In the genomic region with DNA sequence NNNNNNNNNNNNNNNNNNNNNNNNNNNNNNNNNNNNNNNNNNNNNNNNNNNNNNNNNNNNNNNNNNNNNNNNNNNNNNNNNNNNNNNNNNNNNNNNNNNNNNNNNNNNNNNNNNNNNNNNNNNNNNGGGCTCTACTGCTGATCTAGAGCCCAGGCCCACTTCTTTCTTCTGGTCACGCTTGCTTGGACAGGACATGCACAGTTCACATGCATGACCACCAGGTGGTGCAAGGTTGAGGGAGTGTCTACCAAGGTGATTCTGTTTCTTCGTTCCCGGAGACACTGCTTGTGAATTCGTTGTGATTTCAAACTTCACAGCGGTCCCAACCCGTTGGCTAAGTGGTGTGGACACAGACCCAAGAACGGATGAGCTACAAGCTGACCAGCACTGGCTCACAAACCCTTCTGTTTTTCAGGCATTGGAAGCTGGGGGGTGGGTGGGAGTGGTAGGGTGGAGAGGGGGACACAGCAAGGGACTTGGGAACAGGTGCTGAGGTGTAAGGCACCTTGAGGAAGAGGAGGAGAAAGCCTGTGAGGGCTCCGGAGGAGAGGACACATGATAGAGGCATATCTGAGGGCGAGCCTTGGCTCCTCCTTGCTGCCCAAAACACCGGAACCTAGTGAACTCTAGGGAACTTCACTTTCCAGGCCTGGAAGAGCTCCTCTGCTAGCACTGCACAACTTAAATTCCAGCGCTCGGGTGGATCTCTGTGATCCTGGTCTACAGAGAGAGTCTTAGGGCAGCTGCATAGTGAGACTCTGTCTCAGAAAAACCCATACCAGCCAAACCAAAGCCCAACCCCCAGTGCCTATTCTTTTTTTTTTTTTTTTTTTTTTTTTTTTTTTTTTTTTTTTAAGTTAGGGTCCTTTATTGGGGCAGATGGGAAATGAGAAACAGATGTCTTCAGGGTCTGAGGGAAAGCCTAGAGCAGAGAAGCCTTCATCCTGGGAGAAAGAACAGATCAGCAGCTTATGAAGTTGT, we compare ENCODE assay signal across 7 mouse cellular contexts. TPM values are rescaled to one million over a fixed set of nuclear protein-coding genes. Genes with fewer than 3 reads are reported as not detected.
DNase-seq lines count a peak whose midpoint lies in the region; ATAC-seq and TF ChIP-seq lines count a peak whose summit lies in the region.

No protein-coding gene starts in this region.

- peak; percentile 89 for TF ChIP-seq CTCF in gastrocnemius, adult 2 months (IDR thresholded peaks at IDR 0.05)
- TF ChIP-seq CTCF in hindbrain, postnatal 0 days (IDR thresholded peaks at IDR 0.05; ENCODE audit: low read depth) = peak; percentile 96
- TF ChIP-seq CTCF in small intestine, adult 2 months (IDR thresholded peaks at IDR 0.05; ENCODE audit: extremely low read depth, insufficient read length, insufficient replicate concordance, low read depth, low read length) = peak; percentile 83; the same call in 1 of the 2 replicates

- intact Hi-C loops in gastrocnemius, adult 2 months (cut with DNase I) = loop anchor here (5.0 kb wide), 1 partner anchor 43 kb away; no protein-coding TSS in a partner anchor
- intact Hi-C loops in left cerebral cortex, postnatal 36 days (cut with DNase I) = loop anchor here (1.0 kb wide), 1 partner anchor 132 kb away; no protein-coding TSS in a partner anchor

- H3K4me3 ChIP-seq in gastrocnemius, adult 2 months = peak overlapping the region; percentile 59
- H3K4me3 ChIP-seq in hindbrain, postnatal 0 days (ENCODE audit: low read length) = no peak overlapping the region
- H3K4me3 ChIP-seq in midbrain, embryonic 10.5 days = peak overlapping the region; percentile 34
- H3K4me3 ChIP-seq in small intestine, adult 2 months (ENCODE audit: low read depth, low read length) = peak overlapping the region; percentile 31; the same call in 1 of the 2 replicates

- H3K4me1 ChIP-seq in hindbrain, postnatal 0 days (ENCODE audit: insufficient read depth, low read length) = no peaks in the 10 kb centered on the region
- H3K4me1 ChIP-seq in midbrain, embryonic 10.5 days = peaks cover 23% of the 10 kb centered on the region
- peaks cover 9% of the 10 kb centered on the region for H3K4me1 ChIP-seq in small intestine, adult 2 months (ENCODE audit: control insufficient read depth, insufficient read depth, insufficient read length, low read length)

- TF ChIP-seq POLR2A in small intestine, adult 2 months (IDR thresholded peaks at IDR 0.05; ENCODE audit: low read depth, low read length) = 0 out of 2 replicates have a peak, but pooled peaks have one; percentile 7

- H3K27me3 ChIP-seq in hindbrain, postnatal 0 days (ENCODE audit: insufficient read depth, low read length) = no peaks in the 10 kb centered on the region
- no peaks in the 10 kb centered on the region for H3K27me3 ChIP-seq in midbrain, embryonic 10.5 days (ENCODE audit: low read depth, poor library complexity, severe bottlenecking)
- H3K27me3 ChIP-seq in small intestine, adult 2 months (ENCODE audit: control insufficient read depth, insufficient read depth, low read length) = no peaks in the 10 kb centered on the region

- peak; percentile 61 for ATAC-seq in hindbrain, postnatal 0 days

- H3K4me2 ChIP-seq in hindbrain, postnatal 0 days (ENCODE audit: low read depth, low read length) = peak overlapping the region; percentile 29

- peak overlapping the region; percentile 70 for H3K27ac ChIP-seq in gastrocnemius, adult 2 months
- no peak overlapping the region for H3K27ac ChIP-seq in hindbrain, postnatal 0 days
- H3K27ac ChIP-seq in midbrain, embryonic 10.5 days (replicated peaks) = peak overlapping the region; percentile 73
- no peak overlapping the region for H3K27ac ChIP-seq in small intestine, adult 2 months (ENCODE audit: insufficient read depth, low read depth, low read length)

- H3K36me3 ChIP-seq in hindbrain, postnatal 0 days (ENCODE audit: insufficient read depth, low read length) = no peaks in the 10 kb centered on the region
- no peaks in the 10 kb centered on the region for H3K36me3 ChIP-seq in midbrain, embryonic 10.5 days
- no peaks in the 10 kb centered on the region for H3K36me3 ChIP-seq in small intestine, adult 2 months (ENCODE audit: control insufficient read depth, insufficient read depth, low read length)

- no peaks in the 10 kb centered on the region for H3K9me3 ChIP-seq in hindbrain, postnatal 0 days (ENCODE audit: low read length)
- no peaks in the 10 kb centered on the region for H3K9me3 ChIP-seq in midbrain, embryonic 10.5 days (replicated peaks)

- no peak overlapping the region for H3K9ac ChIP-seq in hindbrain, postnatal 0 days (replicated peaks; ENCODE audit: low read length)

- 26% methylated on average over 12 of the region's 12 CpGs for WGBS in hindbrain, postnatal 0 days
- 21% methylated on average over 12 of the region's 12 CpGs for WGBS in midbrain, embryonic 10.5 days
- 20% methylated on average over 12 of the region's 12 CpGs for WGBS in small intestine, adult 2 months

- DNase-seq in ZHBTc4 (ENCODE audit: low read depth, low spot score) = peak; percentile 89
- peak; percentile 63 to 82 for DNase-seq in cerebellum, postnatal 25 days
- DNase-seq in gastrocnemius, adult 2 months = peak; percentile 80
- peak; percentile 85 for DNase-seq in hindbrain, postnatal 0 days (ENCODE audit: low spot score)
- peak; percentile 49 to 60 for DNase-seq in left cerebral cortex, postnatal 36 days (ENCODE audit: low spot score in 2 of 2)
- DNase-seq in midbrain, embryonic 10.5 days (ENCODE audit: low spot score) = peak; percentile 78

RNA-seq across cellular contexts. Expression of gene Smu1, which starts 16.8 kb away (rescaled TPM):
- total RNA-seq in gastrocnemius, adult 2 months (2021) = 10 to 100 TPM; 33.1 to 34.2 TPM
- 56.2 and 75.1 TPM in 2 replicates for total RNA-seq in hindbrain, postnatal 0 days (2014; rRNA removed)
- polyA plus RNA-seq in hindbrain, postnatal 0 days (2015; fragmentation: Nextera tagmentation; extraction: Ambion mirVana) = 104 and 111 TPM in 2 replicates
- total RNA-seq in left cerebral cortex, postnatal 36 days (2021) = 10 to 100 TPM; 48.2 TPM
- 197 and 199 TPM in 2 replicates for polyA plus RNA-seq in midbrain, embryonic 10.5 days (2016; fragmentation: Nextera tagmentation; extraction: Ambion mirVana)
- polyA plus RNA-seq in small intestine, adult 2 months (2012; rRNA removed) = 5.6 and 9.6 TPM in 2 replicates

RNA-seq across cellular contexts. Expression of gene Dnaja1, which starts 52.6 kb away (rescaled TPM):
- 10 to 100 TPM; 42.7 to 77.1 TPM for total RNA-seq in gastrocnemius, adult 2 months (2021)
- 64.4 and 65.3 TPM in 2 replicates for total RNA-seq in hindbrain, postnatal 0 days (2014; rRNA removed)
- polyA plus RNA-seq in hindbrain, postnatal 0 days (2015; fragmentation: Nextera tagmentation; extraction: Ambion mirVana) = 634 and 637 TPM in 2 replicates
- 100 to 1,000 TPM; 267 to 314 TPM for total RNA-seq in left cerebral cortex, postnatal 36 days (2021)
- polyA plus RNA-seq in midbrain, embryonic 10.5 days (2016; fragmentation: Nextera tagmentation; extraction: Ambion mirVana) = 617 and 620 TPM in 2 replicates
- polyA plus RNA-seq in small intestine, adult 2 months (2012; rRNA removed) = 0.66 and 1.6 TPM in 2 replicates

Comparison
In these comparisons a context has a peak if more than half of its experiments do, and no peak if none do; other contexts are left out.
1. H3K27ac ChIP-seq: peak in gastrocnemius, adult 2 months (single experiment) and midbrain, embryonic 10.5 days (single experiment); none in hindbrain, postnatal 0 days (single experiment) and small intestine, adult 2 months (single experiment).
2. Peak in every context shown above with its lines, with median percentiles within 50 percentile points of each other: DNase-seq and CTCF ChIP-seq.